Mouse (Mus musculus) embryonic fibroblast, embryonic 13.5 days (primary cell): ENCODE data around the gene Sbno1. TPM values are rescaled to one million over a fixed set of nuclear protein-coding genes. Genes with fewer than 3 reads are reported as not detected.
A peak's percentile ranks its signal among the peaks of the same experiment; 100 is the strongest.
"Not testable (repeated sequence)": the region's sequence is repeated elsewhere in the genome, so short reads cannot be mapped to it uniquely, and the experiment has no call there.

Experiments used
- H3K27ac ChIP-seq: 2 replicates; pipeline ENCODE4 v1.5.1; 2012; ENCODE audit warnings: low read length, control low read depth, inconsistent platforms; ENCODE audit not compliant: insufficient read depth
- H3K4me1 ChIP-seq: 2 replicates; pipeline ENCODE4 v1.6.1; 2011; ENCODE audit warnings: low read length; ENCODE audit not compliant: control insufficient read depth, insufficient read depth
- H3K4me3 ChIP-seq: 2 replicates; pipeline ENCODE4 v1.5.1; 2011; ENCODE audit warnings: mild to moderate bottlenecking, control low read depth, low read length; ENCODE audit not compliant: insufficient read depth
- CTCF ChIP-seq: IDR thresholded peaks from 2 replicates; pipeline ENCODE4 v1.5.1; 2011; ENCODE audit warnings: mild to moderate bottlenecking, control low read depth, low read length, moderate library complexity, borderline replicate concordance; ENCODE audit not compliant: insufficient read depth
- POLR2A ChIP-seq: IDR thresholded peaks from 2 replicates; pipeline ENCODE4 v1.6.1; 2011; ENCODE audit warnings: low read depth, mild to moderate bottlenecking, control low read depth, low read length, moderate library complexity
- polyA plus RNA-seq: library from polyadenylated mRNA; stranded (reverse); fragments of >200 nt; gene quantifications from 2 replicates; pipeline ENCODE4 v1.2.4, GENCODE M21; 2011; ENCODE audit warnings: low read depth; ENCODE audit not compliant: missing spikeins, insufficient read length

The Sbno1 gene
- 77.5 and 90.2 TPM in 2 replicates for polyA plus RNA-seq

DNA sequence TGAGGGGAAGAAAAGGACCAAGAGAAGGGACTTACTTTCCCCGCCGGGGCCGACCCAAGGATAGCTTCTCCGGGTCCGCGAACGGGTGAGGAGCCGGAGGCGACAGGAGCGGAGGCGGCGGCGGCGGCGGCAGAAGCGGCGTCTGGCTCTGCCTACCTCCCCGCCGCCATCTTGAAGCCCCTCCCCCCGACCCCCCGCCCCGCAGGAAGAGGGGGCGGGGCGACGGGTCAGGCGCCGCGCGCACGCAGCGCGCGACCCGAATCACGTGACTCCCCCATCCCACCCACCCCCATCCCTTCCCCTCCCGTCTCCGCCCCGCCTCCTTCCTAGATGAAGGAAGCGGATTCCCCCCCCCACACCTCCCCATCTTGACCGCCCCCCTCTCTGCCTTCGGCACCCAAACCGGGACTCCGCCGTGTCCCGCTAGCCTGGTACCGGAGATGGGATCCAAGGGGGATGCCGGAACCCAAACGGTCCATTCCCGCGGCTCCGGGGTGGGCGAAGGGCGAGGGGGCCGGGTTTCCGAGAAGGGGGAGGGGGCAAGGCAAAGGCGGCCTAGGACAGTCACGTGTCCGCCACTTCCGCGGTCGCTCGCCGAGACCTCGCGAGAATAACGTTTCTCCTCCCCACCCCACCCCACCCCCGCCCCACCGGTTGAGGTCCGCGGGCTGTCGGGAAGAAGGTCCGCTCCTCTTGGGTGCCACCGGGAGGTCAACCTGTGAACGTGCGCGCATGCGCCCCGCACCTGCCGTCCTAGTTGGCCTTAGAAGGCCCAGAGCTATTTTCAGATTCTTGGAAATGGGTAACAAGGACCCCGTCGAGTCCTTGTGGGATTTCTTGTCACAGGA is at the start of gene Sbno1:
TSS of gene Sbno1 (minus strand) at position 590 of the 848 bp plus-strand sequence.
- TF ChIP-seq POLR2A (peak; percentile 50), CTCF (no peak)
- Histone ChIP-seq H3K4me3 (peak within 1 kb of the TSS; percentile 92), H3K4me1 (no peaks in the 10 kb centered on the region), H3K27ac (peak within 1 kb of the TSS; percentile 82)

GRCm38 (mm10) chr5:124470591-124471171 is 44.9 kb upstream of the Sbno1 start:
- no peaks in the 10 kb centered on the region for H3K4me1 ChIP-seq
- no peak overlapping the region for H3K4me3 ChIP-seq
- TF ChIP-seq CTCF = no peak
- no peak for TF ChIP-seq POLR2A
- H3K27ac ChIP-seq = no peak overlapping the region

DNA sequence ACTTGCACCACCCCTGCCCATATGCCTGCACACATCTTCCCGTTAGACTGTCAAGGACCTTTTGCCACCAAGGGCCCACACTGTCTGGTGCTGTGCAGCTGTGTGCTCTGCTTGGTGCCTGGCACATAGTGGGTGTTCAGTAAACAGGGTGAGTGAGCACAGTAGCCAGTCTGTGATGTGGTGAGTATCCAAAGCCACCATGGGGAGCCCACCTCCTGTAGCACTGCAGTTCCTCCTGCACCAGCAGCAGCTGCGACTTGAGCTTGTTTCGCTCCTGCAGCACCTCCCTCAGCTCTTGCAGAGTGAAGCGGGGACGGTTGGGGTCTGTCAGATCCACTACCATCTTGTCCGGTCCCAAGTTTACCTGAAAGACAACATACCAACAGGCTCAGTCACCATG is 43.7 kb upstream of the Sbno1 start:
- no peak for TF ChIP-seq POLR2A
- TF ChIP-seq CTCF = no peak
- Histone ChIP-seq H3K27ac (no peak overlapping the region), H3K4me1 (no peaks in the 10 kb centered on the region), H3K4me3 (no peak overlapping the region)

GRCm38 (mm10) chr5:124468365-124468764 is 42.6 kb upstream of the Sbno1 start:
- no peak for TF ChIP-seq CTCF
- no peak overlapping the region for H3K4me3 ChIP-seq
- H3K4me1 ChIP-seq = no peaks in the 10 kb centered on the region
- no peak overlapping the region for H3K27ac ChIP-seq

GRCm38 (mm10) chr5:124467766-124468165 is 42.0 kb upstream of the Sbno1 start:
- Histone ChIP-seq H3K27ac (no peak overlapping the region), H3K4me3 (no peak overlapping the region)
- no peak for TF ChIP-seq CTCF
- no peak for TF ChIP-seq POLR2A

DNA sequence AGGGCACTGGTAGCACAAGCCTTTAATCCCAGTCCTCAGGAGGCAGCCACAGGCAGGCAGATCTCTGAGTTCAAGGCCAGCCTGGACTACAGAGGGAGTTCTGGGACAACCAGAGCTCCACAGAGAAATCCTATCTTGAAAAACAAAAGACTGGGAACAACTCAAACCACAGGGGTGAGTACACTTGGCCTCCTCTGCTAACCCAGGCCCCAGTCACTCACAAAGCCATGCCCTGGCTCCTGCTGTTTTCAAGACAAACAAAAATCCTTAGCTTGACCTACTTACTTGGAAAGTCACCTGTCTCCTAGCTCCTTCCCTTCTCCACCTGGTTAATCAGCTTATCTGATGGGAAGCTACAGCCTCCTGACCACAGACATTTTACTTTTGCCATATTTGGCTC is 39.1 kb upstream of the Sbno1 start:
- no peak overlapping the region for H3K27ac ChIP-seq
- H3K4me3 ChIP-seq = no peak overlapping the region
- TF ChIP-seq POLR2A (no peak), CTCF (no peak)
- no peaks in the 10 kb centered on the region for H3K4me1 ChIP-seq

More at GRCm38 (mm10) chr5:124467766-124468165, 42.0 kb upstream of the Sbno1 start:
- no peaks in the 10 kb centered on the region for H3K4me1 ChIP-seq

DNA sequence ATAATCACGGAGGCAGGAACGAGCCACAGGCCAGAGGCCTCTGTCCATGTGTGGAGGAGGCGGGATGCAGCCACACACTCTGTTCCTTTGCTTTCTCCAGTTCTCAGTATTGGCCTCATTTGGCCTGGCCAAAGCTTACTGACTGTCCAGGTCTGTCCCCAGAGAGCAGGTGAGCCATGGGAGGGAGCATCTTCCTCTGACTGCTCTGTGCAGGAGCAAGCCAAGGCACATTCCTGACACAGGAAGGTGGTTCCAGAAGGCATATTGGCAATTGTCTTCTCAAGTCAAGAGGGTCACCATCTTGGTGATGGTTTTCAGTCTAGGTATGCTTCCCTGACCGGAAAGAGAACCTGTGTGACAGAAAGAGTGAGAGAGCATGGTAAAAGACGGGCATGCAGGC is 37.7 kb upstream of the Sbno1 start:
- H3K27ac ChIP-seq = no peak overlapping the region
- no peaks in the 10 kb centered on the region for H3K4me1 ChIP-seq
- TF ChIP-seq POLR2A (no peak), CTCF (no peak)

DNA sequence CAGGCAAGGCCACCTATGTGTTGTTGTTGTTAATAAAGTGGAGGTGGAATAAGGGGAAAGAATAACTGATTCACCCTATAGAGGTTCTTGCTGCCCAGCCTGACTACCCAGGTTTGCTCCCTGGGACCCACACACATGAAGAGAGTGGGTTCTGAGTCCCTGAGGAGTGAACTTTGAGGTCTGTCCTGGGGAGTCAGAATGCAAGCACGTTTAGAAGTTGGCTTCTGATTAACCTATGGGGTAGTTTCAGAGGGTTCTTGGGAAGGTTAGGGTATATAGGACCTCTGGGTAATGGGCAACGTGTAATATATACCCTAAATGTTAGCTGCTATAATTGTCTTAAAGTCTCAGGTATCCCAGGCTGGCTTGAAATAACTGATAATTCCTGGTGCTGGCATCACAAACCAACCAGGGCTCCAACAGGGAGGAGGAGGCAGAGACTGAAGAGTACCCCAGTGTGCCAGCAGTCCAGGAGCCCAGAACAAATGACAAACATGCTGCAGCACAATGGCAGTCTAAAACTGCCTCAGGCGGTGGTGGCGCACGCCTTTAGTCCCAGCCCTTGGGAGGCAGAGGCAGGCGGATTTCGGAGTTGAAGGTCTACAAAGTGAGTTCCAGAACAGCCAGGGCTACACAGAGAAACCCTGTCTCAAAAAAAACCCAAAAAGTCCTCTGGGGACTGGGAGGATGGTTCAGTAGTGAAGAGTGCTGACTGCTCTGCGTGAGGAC is 36.7 kb upstream of the Sbno1 start:
- Histone ChIP-seq H3K27ac (no peak overlapping the region), H3K4me1 (no peaks in the 10 kb centered on the region), H3K4me3 (no peak overlapping the region)
- TF ChIP-seq POLR2A (no peak), CTCF (no peak)

More for the DNA sequence above, 37.7 kb upstream of the Sbno1 start:
- H3K4me3 ChIP-seq = no peak overlapping the region

DNA sequence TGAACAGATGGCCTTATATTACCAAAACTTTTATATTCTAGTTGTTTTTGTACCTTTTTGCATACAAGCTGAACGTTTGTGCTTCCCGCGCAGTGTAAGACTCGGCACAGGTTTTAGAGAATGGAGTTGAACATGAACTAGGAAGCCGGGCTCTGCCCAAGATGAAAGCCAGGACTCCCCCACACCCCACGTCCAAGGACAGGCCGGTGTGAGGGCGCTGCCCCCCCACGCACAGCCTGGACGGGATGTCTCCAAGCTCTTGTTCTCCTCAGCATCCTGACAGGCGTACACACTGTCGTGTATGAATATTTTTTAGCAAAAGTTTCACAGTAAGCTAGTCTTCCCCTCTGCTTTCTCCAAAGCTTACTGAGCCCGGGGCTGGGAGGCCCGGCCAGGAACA is 35.1 kb upstream of the Sbno1 start:
- not testable (repeated sequence) for H3K27ac ChIP-seq, H3K4me1 ChIP-seq, H3K4me3 ChIP-seq

GRCm38 (mm10) chr5:124456762-124457161 is 31.0 kb upstream of the Sbno1 start:
- TF ChIP-seq POLR2A (no peak), CTCF (no peak)
- no peak overlapping the region for H3K4me3 ChIP-seq
- H3K27ac ChIP-seq = no peak overlapping the region
- H3K4me1 ChIP-seq = no peaks in the 10 kb centered on the region

- Histone ChIP-seq H3K4me1 (0 out of 2 replicates have a peak, but pooled peaks cover 3% of the 10 kb centered on the region), H3K4me3 (no peak overlapping the region), H3K27ac (no peak overlapping the region)
- no peak for TF ChIP-seq CTCF
- no peak for TF ChIP-seq POLR2A
Observed at GRCm38 (mm10) chr5:124454082-124454419, 28.2 kb upstream of the Sbno1 start.
